Mouse (Mus musculus): ENCODE results near the gene Rbfox3. TPM values are rescaled to one million over a fixed set of nuclear protein-coding genes. Genes with fewer than 3 reads are reported as not detected.

The Rbfox3 gene
- polyA plus RNA-seq (2016; fragmentation: Nextera tagmentation; extraction: Ambion mirVana) = 3.9 and 4.8 TPM in 2 replicates

GRCm38 (mm10) chr11:118911307-118912070, at the start of gene Rbfox3:
TSS of gene Rbfox3 (minus strand) at chr11:118911597.
- Histone ChIP-seq H3K4me1 (peaks cover 33% of the 10 kb centered on the region), H3K27me3 (peaks cover 64% of the 10 kb centered on the region), H3K4me3 (no peak within 1 kb of the TSS)

DNA sequence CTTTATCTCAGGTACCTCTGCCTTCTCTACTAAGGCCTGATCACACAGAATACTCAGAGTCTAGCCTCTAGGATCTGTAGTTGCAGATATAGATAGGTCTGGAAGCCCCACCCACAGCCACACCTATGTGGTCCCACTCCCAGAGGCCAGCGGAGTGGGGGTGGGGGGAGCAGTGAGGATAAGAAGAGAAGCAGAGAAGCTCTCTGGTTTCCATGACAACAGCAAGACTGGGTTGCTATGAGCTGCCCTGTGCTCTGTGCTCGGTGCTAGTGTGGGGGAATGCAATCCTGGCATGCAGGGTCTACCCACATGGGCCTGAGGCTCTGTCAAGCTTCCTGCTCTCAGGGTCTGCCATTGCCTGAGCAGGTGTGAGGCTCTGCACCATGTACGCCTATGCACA, 49.3 kb upstream of the Rbfox3 start:
- H3K27ac ChIP-seq = no peak overlapping the region
- peaks cover 21% of the 10 kb centered on the region for H3K4me1 ChIP-seq
- H3K9ac ChIP-seq = no peak overlapping the region
- H3K9me3 ChIP-seq = no peaks in the 10 kb centered on the region
- no peak overlapping the region for H3K4me2 ChIP-seq (replicated peaks)
- no peak for ATAC-seq (ENCODE audit: insufficient number of reproducible peaks, insufficient read depth, low FRiP score, low TSS enrichment)
- no peaks in the 10 kb centered on the region for H3K36me3 ChIP-seq
- 63% methylated on average over 3 of the region's 3 CpGs for whole genome bisulfite sequencing
- H3K4me3 ChIP-seq = no peak overlapping the region
- H3K27me3 ChIP-seq = no peaks in the 10 kb centered on the region

More at GRCm38 (mm10) chr11:118911307-118912070, at the start of gene Rbfox3:
- H3K9ac ChIP-seq = no peak within 1 kb of the TSS
- ATAC-seq (ENCODE audit: insufficient number of reproducible peaks, insufficient read depth, low FRiP score, low TSS enrichment) = no peak
- H3K4me2 ChIP-seq (replicated peaks) = no peak within 1 kb of the TSS
- no peaks in the 10 kb centered on the region for H3K36me3 ChIP-seq
- H3K27ac ChIP-seq = no peak within 1 kb of the TSS
- H3K9me3 ChIP-seq = no peaks in the 10 kb centered on the region
- WGBS = 60% methylated on average over 4 of the region's 4 CpGs

GRCm38 (mm10) chr11:118957070-118957471, 45.7 kb upstream of the Rbfox3 start:
- 60% methylated on average over 14 of the region's 14 CpGs for WGBS
- Histone ChIP-seq H3K9me3 (no peaks in the 10 kb centered on the region), H3K27ac (peak overlapping the region; percentile 20; the same call in 1 of the 2 replicates), H3K9ac (no peak overlapping the region), H3K4me2 (replicated peaks) (no peak overlapping the region), H3K4me3 (no peak overlapping the region), H3K36me3 (no peaks in the 10 kb centered on the region), H3K27me3 (peaks cover 6% of the 10 kb centered on the region; the same call in 1 of the 2 replicates), H3K4me1 (peaks cover 14% of the 10 kb centered on the region)
- ATAC-seq (ENCODE audit: insufficient number of reproducible peaks, insufficient read depth, low FRiP score, low TSS enrichment) = no peak

DNA sequence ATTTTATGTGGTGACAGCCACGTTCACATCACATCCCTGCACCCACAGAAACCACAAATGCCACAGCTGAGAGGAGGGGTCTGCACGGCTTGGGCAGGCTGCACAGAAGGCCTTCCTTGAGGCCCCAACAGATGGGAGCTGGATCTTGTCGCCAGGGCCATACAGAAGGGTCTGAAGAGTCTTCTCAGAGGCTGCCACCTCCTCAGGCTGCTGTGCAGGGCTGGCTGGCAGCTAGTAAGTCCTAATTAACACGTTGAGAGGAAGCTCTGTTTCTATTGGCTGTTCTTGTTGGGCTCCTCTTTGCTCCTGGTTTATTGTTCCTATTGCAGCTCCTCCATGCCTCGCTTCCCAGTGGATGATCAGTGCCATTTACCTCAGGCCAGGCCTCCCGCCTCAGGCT, 43.6 kb upstream of the Rbfox3 start:
- no peak overlapping the region for H3K27ac ChIP-seq

DNA sequence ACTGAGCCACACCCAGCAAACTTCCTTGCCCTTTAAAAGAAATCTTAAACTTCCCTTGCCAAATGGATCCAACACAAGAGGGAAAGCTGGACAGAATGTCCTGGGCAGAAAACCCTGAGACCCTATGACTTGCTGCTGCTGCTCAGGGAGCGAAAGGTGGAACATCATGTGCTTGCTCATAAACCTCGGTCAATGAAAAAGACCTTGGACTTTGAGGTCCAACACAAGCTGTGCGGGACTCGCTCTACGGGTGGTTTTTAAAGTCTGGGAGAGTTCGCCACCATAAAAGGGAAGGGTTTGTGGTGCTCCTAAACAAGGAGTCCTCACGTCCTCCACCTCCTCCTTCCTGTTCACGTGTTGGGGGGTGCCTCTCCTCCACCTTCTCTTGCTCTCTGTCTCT, 34.5 kb upstream of the Rbfox3 start:
- H3K4me1 ChIP-seq = no peaks in the 10 kb centered on the region
- 93% methylated on average over 8 of the region's 8 CpGs for WGBS
- H3K4me2 ChIP-seq (replicated peaks) = no peak overlapping the region
- H3K9me3 ChIP-seq = no peaks in the 10 kb centered on the region
- H3K27ac ChIP-seq = no peak overlapping the region
- ATAC-seq (ENCODE audit: insufficient number of reproducible peaks, insufficient read depth, low FRiP score, low TSS enrichment) = no peak
- no peak overlapping the region for H3K9ac ChIP-seq
- no peak overlapping the region for H3K4me3 ChIP-seq
- no peaks in the 10 kb centered on the region for H3K36me3 ChIP-seq
- H3K27me3 ChIP-seq = peaks cover 14% of the 10 kb centered on the region; the same call in 1 of the 2 replicates

More for the DNA sequence above, 43.6 kb upstream of the Rbfox3 start:
- WGBS = 45% methylated on average over 6 of the region's 6 CpGs
- no peak for ATAC-seq (ENCODE audit: insufficient number of reproducible peaks, insufficient read depth, low FRiP score, low TSS enrichment)
- Histone ChIP-seq H3K9ac (no peak overlapping the region), H3K4me3 (no peak overlapping the region), H3K4me1 (peaks cover 12% of the 10 kb centered on the region), H3K4me2 (replicated peaks) (no peak overlapping the region), H3K9me3 (no peaks in the 10 kb centered on the region), H3K27me3 (peaks cover 13% of the 10 kb centered on the region; the same call in 1 of the 2 replicates), H3K36me3 (no peaks in the 10 kb centered on the region)

DNA sequence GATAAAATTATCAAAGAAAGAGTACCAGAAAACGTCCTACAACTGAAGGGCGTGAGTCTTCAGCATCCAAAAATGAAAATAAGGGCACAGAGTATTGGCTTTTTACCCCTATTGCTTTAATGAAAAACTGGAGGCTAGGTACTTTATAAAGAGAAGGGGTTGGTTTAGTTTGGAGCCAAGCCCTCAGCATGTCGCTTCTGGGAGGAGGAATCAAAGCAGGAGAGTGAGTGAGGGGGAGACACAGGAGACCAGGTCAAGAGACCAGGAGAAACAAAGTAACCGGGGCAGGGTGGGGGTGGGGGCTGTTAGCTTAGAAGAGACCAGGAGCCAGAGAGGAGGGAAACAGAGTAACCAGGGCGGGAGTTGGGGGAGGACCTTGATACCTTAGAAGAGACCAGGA, 29.9 kb upstream of the Rbfox3 start:
- no peak for ATAC-seq (ENCODE audit: insufficient number of reproducible peaks, insufficient read depth, low FRiP score, low TSS enrichment)
- Histone ChIP-seq H3K4me2 (replicated peaks) (no peak overlapping the region), H3K36me3 (no peaks in the 10 kb centered on the region), H3K9ac (no peak overlapping the region), H3K27ac (no peak overlapping the region), H3K4me3 (no peak overlapping the region), H3K27me3 (0 out of 2 replicates have a peak, but pooled peaks cover 4% of the 10 kb centered on the region), H3K9me3 (no peaks in the 10 kb centered on the region), H3K4me1 (no peaks in the 10 kb centered on the region)
- 50% methylated on average over 5 of the region's 5 CpGs for WGBS

DNA sequence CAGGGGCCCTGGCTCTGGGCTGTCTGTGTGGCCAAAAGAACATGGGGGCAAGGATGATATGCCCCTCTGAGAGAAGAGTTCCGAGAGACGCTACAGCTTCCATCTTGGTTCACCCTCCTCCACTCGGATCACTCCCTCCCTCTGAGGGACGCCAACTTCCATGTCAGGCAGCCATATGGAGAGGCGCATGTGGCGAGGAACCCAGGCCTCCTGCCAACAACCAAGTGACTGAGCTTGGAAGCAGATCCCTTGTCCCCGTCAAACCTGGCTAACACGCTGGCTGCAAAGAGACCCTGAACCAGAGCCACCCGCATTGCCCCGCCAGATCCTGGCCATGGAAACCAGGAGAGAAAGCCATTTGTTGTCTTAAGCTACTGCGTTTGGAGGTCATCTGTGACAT, 29.1 kb upstream of the Rbfox3 start:
- Histone ChIP-seq H3K4me2 (replicated peaks) (no peak overlapping the region), H3K27me3 (no peaks in the 10 kb centered on the region), H3K9me3 (no peaks in the 10 kb centered on the region), H3K4me1 (no peaks in the 10 kb centered on the region), H3K9ac (no peak overlapping the region), H3K27ac (no peak overlapping the region), H3K4me3 (no peak overlapping the region), H3K36me3 (no peaks in the 10 kb centered on the region)
- ATAC-seq (ENCODE audit: insufficient number of reproducible peaks, insufficient read depth, low FRiP score, low TSS enrichment) = no peak
- 79% methylated on average over 11 of the region's 11 CpGs for WGBS

DNA sequence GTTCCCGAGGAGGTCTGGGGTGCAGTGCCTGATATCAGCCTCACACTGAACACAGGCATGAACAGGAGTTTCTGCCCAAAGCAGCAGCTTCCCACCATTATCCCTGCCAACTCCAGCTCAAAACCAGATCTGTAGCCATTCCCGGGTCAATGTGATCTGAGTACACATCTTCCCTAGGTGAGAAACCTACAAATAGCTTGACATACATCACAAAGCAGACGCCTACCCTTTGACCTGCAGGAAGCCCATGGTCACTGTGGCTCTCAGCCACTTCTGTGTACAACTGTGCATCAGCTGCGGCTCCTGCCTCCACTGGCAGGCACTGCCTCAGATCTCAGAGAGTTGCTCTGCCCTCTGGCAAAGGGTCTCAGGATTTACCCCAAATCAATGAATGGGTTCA, 28.3 kb upstream of the Rbfox3 start:
- H3K9ac ChIP-seq = no peak overlapping the region
- no peaks in the 10 kb centered on the region for H3K27me3 ChIP-seq
- 80% methylated on average over 4 of the region's 4 CpGs for WGBS
- H3K27ac ChIP-seq = no peak overlapping the region
- H3K4me3 ChIP-seq = no peak overlapping the region
- no peak for ATAC-seq (ENCODE audit: insufficient number of reproducible peaks, insufficient read depth, low FRiP score, low TSS enrichment)
- H3K4me1 ChIP-seq = no peaks in the 10 kb centered on the region
- no peaks in the 10 kb centered on the region for H3K36me3 ChIP-seq
- no peak overlapping the region for H3K4me2 ChIP-seq (replicated peaks)
- no peaks in the 10 kb centered on the region for H3K9me3 ChIP-seq

- Histone ChIP-seq H3K4me1 (no peaks in the 10 kb centered on the region), H3K9ac (no peak overlapping the region), H3K4me3 (no peak overlapping the region), H3K27me3 (no peaks in the 10 kb centered on the region), H3K9me3 (no peaks in the 10 kb centered on the region), H3K36me3 (no peaks in the 10 kb centered on the region), H3K27ac (no peak overlapping the region), H3K4me2 (replicated peaks) (no peak overlapping the region)
- WGBS = 43% methylated on average over 1 of the region's 1 CpGs
- no peak for ATAC-seq (ENCODE audit: insufficient number of reproducible peaks, insufficient read depth, low FRiP score, low TSS enrichment)
Measured at GRCm38 (mm10) chr11:118934925-118935324, 23.5 kb upstream of the Rbfox3 start.

GRCm38 (mm10) chr11:118927081-118927480, 15.7 kb upstream of the Rbfox3 start:
- Histone ChIP-seq H3K4me2 (replicated peaks) (no peak overlapping the region), H3K4me3 (no peak overlapping the region), H3K27ac (no peak overlapping the region), H3K27me3 (peaks cover 2% of the 10 kb centered on the region; the same call in 1 of the 2 replicates), H3K9ac (no peak overlapping the region), H3K9me3 (no peaks in the 10 kb centered on the region), H3K36me3 (no peaks in the 10 kb centered on the region), H3K4me1 (no peaks in the 10 kb centered on the region)
- 6% methylated on average over 5 of the region's 5 CpGs for WGBS
- no peak for ATAC-seq (ENCODE audit: insufficient number of reproducible peaks, insufficient read depth, low FRiP score, low TSS enrichment)

- no peak overlapping the region for H3K27ac ChIP-seq
- no peak overlapping the region for H3K4me3 ChIP-seq
- ATAC-seq (ENCODE audit: insufficient number of reproducible peaks, insufficient read depth, low FRiP score, low TSS enrichment) = no peak
- H3K4me1 ChIP-seq = peaks cover 6% of the 10 kb centered on the region
- WGBS = 80% methylated on average over 6 of the region's 6 CpGs
- H3K27me3 ChIP-seq = peaks cover 6% of the 10 kb centered on the region; the same call in 1 of the 2 replicates
- no peaks in the 10 kb centered on the region for H3K36me3 ChIP-seq
- no peaks in the 10 kb centered on the region for H3K9me3 ChIP-seq
- no peak overlapping the region for H3K4me2 ChIP-seq (replicated peaks)
- no peak overlapping the region for H3K9ac ChIP-seq
Measured at GRCm38 (mm10) chr11:118921852-118922251, 10.5 kb upstream of the Rbfox3 start.

DNA sequence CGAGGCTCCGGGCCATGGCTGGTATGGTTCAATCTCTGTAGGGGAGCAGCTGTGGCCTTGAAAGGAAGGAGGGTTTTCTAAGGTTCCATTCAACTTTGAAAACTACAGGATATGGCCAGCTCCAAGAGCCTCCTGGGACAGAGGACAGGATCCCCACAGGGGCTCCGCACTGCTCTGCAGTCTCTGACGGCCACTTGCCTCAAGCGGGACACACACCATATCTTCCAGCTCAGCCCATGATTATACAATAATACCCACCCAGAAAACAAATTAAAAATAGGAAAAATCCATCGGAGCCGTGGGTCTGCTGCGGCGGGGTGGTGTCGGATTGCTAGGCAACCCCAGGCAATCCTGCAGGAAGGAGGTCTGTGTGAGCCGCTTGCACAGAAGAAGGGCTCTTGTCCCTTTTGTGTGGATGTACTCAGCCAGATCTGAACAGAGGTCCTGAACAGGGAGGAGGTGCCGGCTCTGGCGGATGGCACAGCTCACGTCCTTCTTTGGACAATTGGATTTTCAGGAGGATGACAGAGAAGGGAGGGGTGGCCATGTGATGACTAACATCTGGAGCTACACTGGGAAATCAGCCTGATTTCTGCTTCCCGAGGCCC, 5.1 kb upstream of the Rbfox3 start:
- Histone ChIP-seq H3K4me2 (replicated peaks) (peak overlapping the region; percentile 16), H3K4me1 (peaks cover 14% of the 10 kb centered on the region), H3K27ac (no peak overlapping the region), H3K9ac (no peak overlapping the region), H3K36me3 (no peaks in the 10 kb centered on the region), H3K27me3 (peaks cover 16% of the 10 kb centered on the region), H3K4me3 (no peak overlapping the region), H3K9me3 (no peaks in the 10 kb centered on the region)
- WGBS = 13% methylated on average over 15 of the region's 15 CpGs
- ATAC-seq (ENCODE audit: insufficient number of reproducible peaks, insufficient read depth, low FRiP score, low TSS enrichment) = peak; percentile 62; the same call in 1 of the 2 replicates
